Mouse (Mus musculus) testis, adult 2 months (tissue): ENCODE data around the gene Fis1.

ENCODE experiments used
- CTCF ChIP-seq: fragments of 200-500 bp; IDR thresholded peaks from 2 replicates; pipeline ENCODE4 v1.5.1; 2012; ENCODE audit warnings: low read depth, mild to moderate bottlenecking, inconsistent platforms, low read length, moderate library complexity; ENCODE audit not compliant: control insufficient read depth, insufficient read depth, insufficient replicate concordance
- POLR2A ChIP-seq: fragments of 200-500 bp; IDR thresholded peaks from 2 replicates; pipeline ENCODE4 v1.6.1; 2012; ENCODE audit warnings: low read depth, mild to moderate bottlenecking, inconsistent platforms, low read length, moderate library complexity; ENCODE audit not compliant: control insufficient read depth

DNA sequence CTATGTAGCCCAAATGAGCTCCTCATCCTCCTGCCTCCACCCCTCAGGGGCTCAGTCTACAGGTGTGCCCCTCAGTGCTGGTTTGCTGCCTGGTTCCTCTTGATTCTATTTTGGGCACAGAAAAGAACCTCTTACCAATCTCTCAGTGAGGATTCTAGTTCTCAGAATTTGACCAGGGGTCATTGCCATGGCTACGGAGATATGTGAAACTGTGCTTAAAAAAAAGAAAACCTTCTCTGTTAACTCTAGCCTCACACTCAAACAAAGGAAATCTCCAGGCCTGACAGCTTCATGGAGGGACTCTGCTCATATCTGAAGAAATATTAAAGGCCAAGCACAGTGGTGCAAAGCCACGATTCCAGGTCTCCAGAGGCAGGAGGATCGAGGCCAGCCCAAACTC lies 10.3 kb upstream of the Fis1 start:
- TF ChIP-seq CTCF (no peak), POLR2A (no peak)
